In the genomic region with DNA sequence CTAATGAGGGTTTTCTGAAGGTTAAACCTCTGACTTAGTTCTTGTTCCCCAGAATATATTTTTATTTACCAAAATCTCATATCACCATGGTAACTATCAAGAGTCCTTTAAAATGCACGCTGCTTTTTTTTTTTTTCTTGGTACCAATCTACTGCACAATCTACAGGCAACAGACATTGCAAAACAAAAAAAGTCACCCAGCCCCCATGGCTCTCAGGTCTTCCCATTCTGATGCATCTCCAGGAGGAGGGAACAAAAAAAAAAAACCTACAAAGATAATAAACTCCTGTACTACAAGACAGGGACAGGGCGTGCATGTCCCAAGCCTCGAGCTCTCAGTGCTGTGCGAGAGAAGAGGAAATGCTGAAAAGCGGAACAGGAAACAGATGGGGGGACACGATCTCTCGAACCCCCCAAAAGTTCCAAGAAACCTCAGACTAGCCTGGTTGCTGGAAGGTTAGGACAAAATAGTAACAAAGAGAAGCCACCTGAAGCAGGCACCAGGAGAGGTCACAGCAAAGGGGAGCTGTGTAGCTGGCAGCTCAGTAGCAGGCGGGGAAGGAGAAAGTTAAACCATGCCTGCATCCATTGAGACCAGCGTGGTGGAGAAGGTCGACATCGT, we compare ENCODE assay signal across 7 mouse cellular contexts.
DNase-seq lines count a peak whose midpoint lies in the region; ATAC-seq lines count a peak whose summit lies in the region.

No protein-coding gene starts in this region.

- no peak for DNase-seq in lung, postnatal 10 days
- no peak for DNase-seq in limb, embryonic 10.5 days (ENCODE audit: low spot score)
- peak; percentile 43 for DNase-seq in splenic B cell, adult 2 months (ENCODE audit: low read depth, low spot score)
- no peak for DNase-seq in gastrocnemius, postnatal 36 days

- intact Hi-C loops in gastrocnemius, postnatal 36 days (cut with DNase I): no loop called here

- ATAC-seq in lung, embryonic 15.5 days (ENCODE audit: borderline replicate concordance, extremely low read depth, low FRiP score, low TSS enrichment): no peak
- ATAC-seq in granulocyte monocyte progenitor cell, adult 5-6 weeks (replicated peaks; ENCODE audit: poor library complexity, severe bottlenecking): peak; percentile 95
- no peak for ATAC-seq in inflammation-experienced regulatory T-cells, adult 6 months

- WGBS in lung, embryonic 15.5 days: 55% methylated on average over 11 of the region's 11 CpGs
- WGBS in limb, embryonic 10.5 days: 65% methylated on average over 11 of the region's 11 CpGs

- no peak overlapping the region for H3K9ac ChIP-seq in lung, embryonic 15.5 days

- no peaks in the 10 kb centered on the region for H3K27me3 ChIP-seq in lung, embryonic 15.5 days
- H3K27me3 ChIP-seq in limb, embryonic 10.5 days (ENCODE audit: low read depth, poor library complexity, severe bottlenecking): no peaks in the 10 kb centered on the region
- H3K27me3 ChIP-seq in splenic B cell, adult 2 months (ENCODE audit: control insufficient read depth, insufficient read depth, low read length, poor library complexity, severe bottlenecking): no peaks in the 10 kb centered on the region

- H3K9me3 ChIP-seq in lung, embryonic 15.5 days: no peaks in the 10 kb centered on the region
- no peaks in the 10 kb centered on the region for H3K9me3 ChIP-seq in limb, embryonic 10.5 days (replicated peaks)

- H3K4me3 ChIP-seq in lung, embryonic 15.5 days: no peak overlapping the region
- no peak overlapping the region for H3K4me3 ChIP-seq in limb, embryonic 10.5 days

- peak overlapping the region; percentile 22; the same call in 1 of the 2 replicates for H3K4me2 ChIP-seq in lung, embryonic 15.5 days

- no peaks in the 10 kb centered on the region for H3K36me3 ChIP-seq in lung, embryonic 15.5 days
- no peaks in the 10 kb centered on the region for H3K36me3 ChIP-seq in limb, embryonic 10.5 days
- H3K36me3 ChIP-seq in splenic B cell, adult 2 months (ENCODE audit: control insufficient read depth, insufficient read depth, low read length, poor library complexity, severe bottlenecking): no peaks in the 10 kb centered on the region

- peak overlapping the region; percentile 84 for H3K27ac ChIP-seq in lung, embryonic 15.5 days
- peak overlapping the region; percentile 70; the same call in 1 of the 2 replicates for H3K27ac ChIP-seq in limb, embryonic 10.5 days

- peaks cover 18% of the 10 kb centered on the region; the same call in 1 of the 2 replicates for H3K4me1 ChIP-seq in lung, embryonic 15.5 days
- H3K4me1 ChIP-seq in limb, embryonic 10.5 days: peaks cover 13% of the 10 kb centered on the region
